24 mouse cellular contexts compared by ENCODE assay signal in the genomic region with DNA sequence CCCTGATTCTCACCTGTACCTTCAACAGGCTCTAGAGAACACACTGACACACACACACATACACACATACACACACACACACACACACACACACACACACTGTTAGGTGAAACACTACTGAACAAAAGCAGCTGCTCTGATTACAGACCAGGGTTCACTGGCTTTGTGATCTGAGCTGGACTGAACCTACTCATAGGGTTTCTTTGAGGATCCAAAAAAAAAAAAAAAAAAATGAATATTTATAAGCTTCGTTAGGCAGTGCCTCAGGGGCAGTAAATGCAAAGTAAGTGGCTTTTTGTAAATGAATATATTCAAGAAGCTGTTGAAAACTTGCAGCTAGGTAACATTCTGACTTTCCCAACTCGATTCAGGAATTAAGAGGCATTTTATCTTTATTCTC.
DNase-seq lines count a peak whose midpoint lies in the region; ATAC-seq and TF ChIP-seq lines count a peak whose summit lies in the region.
"Had no signal": no experiment of that assay in that cellular context is flagged by ENCODE, and none has a peak within 500 bp of the region (broad histone marks: within the 10 kb centered on the region; RNA-seq: fewer than 3 reads in every experiment).

No protein-coding gene starts in this region.

- H3K9ac ChIP-seq in forebrain, embryonic 14.5 days (ENCODE audit: low read length): no peak overlapping the region
- no peak overlapping the region for H3K9ac ChIP-seq in kidney, embryonic 14.5 days (ENCODE audit: low read depth, low read length)
- H3K9ac ChIP-seq: embryonic facial prominence, embryonic 13.5 days; hindbrain, embryonic 14.5 days; limb, embryonic 13.5 days; liver, embryonic 13.5 days; lung, embryonic 15.5 days had no signal

- H3K9me3 ChIP-seq in forebrain, embryonic 14.5 days (replicated peaks; ENCODE audit: control insufficient read depth, low read length): no peaks in the 10 kb centered on the region
- no peaks in the 10 kb centered on the region for H3K9me3 ChIP-seq in forebrain, embryonic 10.5 days
- no peaks in the 10 kb centered on the region for H3K9me3 ChIP-seq in kidney, embryonic 14.5 days (ENCODE audit: control insufficient read depth, low read length)
- no peaks in the 10 kb centered on the region for H3K9me3 ChIP-seq in heart, embryonic 10.5 days
- H3K9me3 ChIP-seq: embryonic facial prominence, embryonic 13.5 days; limb, embryonic 13.5 days; liver, embryonic 13.5 days; lung, embryonic 15.5 days had no signal

- no peak overlapping the region for H3K4me3 ChIP-seq in forebrain, embryonic 14.5 days (ENCODE audit: low read depth, low read length)
- H3K4me3 ChIP-seq in forebrain, embryonic 10.5 days: no peak overlapping the region
- H3K4me3 ChIP-seq in kidney, embryonic 14.5 days (ENCODE audit: low read length): no peak overlapping the region
- no peak overlapping the region for H3K4me3 ChIP-seq in heart, embryonic 10.5 days
- H3K4me3 ChIP-seq: embryonic facial prominence, embryonic 13.5 days; layer of hippocampus, adult 2 months; limb, embryonic 13.5 days; liver, embryonic 13.5 days; lung, embryonic 15.5 days had no signal

- H3K36me3 ChIP-seq in forebrain, embryonic 14.5 days (ENCODE audit: control insufficient read depth, insufficient read depth, low read length): no peaks in the 10 kb centered on the region
- no peaks in the 10 kb centered on the region for H3K36me3 ChIP-seq in forebrain, embryonic 10.5 days (replicated peaks)
- H3K36me3 ChIP-seq in kidney, embryonic 14.5 days (ENCODE audit: control insufficient read depth, insufficient read depth, low read length): no peaks in the 10 kb centered on the region
- H3K36me3 ChIP-seq in heart, embryonic 10.5 days: no peaks in the 10 kb centered on the region
- H3K36me3 ChIP-seq: embryonic facial prominence, embryonic 13.5 days; limb, embryonic 13.5 days; liver, embryonic 13.5 days; lung, embryonic 15.5 days had no signal

- TF ChIP-seq CTCF in brain, embryonic 14.5 days (IDR thresholded peaks at IDR 0.05; ENCODE audit: borderline replicate concordance, extremely low read depth, insufficient read depth, insufficient read length): no peak

- no peak overlapping the region for H3K27ac ChIP-seq in forebrain, embryonic 14.5 days (ENCODE audit: low read depth, low read length)
- no peak overlapping the region for H3K27ac ChIP-seq in forebrain, embryonic 10.5 days
- no peak overlapping the region for H3K27ac ChIP-seq in kidney, embryonic 14.5 days (ENCODE audit: low read depth, low read length)
- H3K27ac ChIP-seq in heart, embryonic 10.5 days: no peak overlapping the region
- H3K27ac ChIP-seq: embryonic facial prominence, embryonic 13.5 days; hindbrain, embryonic 14.5 days; layer of hippocampus, adult 2 months; limb, embryonic 13.5 days; liver, embryonic 13.5 days; lung, embryonic 15.5 days had no signal

- peak; percentile 63; the same call in 1 of the 2 replicates for ATAC-seq in forebrain, embryonic 14.5 days
- ATAC-seq in kidney, embryonic 14.5 days (ENCODE audit: low FRiP score, low TSS enrichment): 0 out of 2 replicates have a peak, but pooled peaks have one; percentile 32
- ATAC-seq: intestine, embryonic 16.5 days had no signal

- peaks cover 2% of the 10 kb centered on the region; the same call in 1 of the 2 replicates for H3K4me1 ChIP-seq in forebrain, embryonic 14.5 days (ENCODE audit: control insufficient read depth, insufficient read depth, low read length)
- peaks cover 11% of the 10 kb centered on the region; the same call in 1 of the 2 replicates for H3K4me1 ChIP-seq in forebrain, embryonic 10.5 days
- no peaks in the 10 kb centered on the region for H3K4me1 ChIP-seq in kidney, embryonic 14.5 days (ENCODE audit: control insufficient read depth, insufficient read depth, low read length)
- no peaks in the 10 kb centered on the region for H3K4me1 ChIP-seq in heart, embryonic 10.5 days
- H3K4me1 ChIP-seq: embryonic facial prominence, embryonic 13.5 days; limb, embryonic 13.5 days; liver, embryonic 13.5 days; lung, embryonic 15.5 days had no signal

- WGBS in forebrain, embryonic 14.5 days: 9% methylated on average over 2 of the region's 2 CpGs
- WGBS in forebrain, embryonic 10.5 days: 44% methylated on average over 2 of the region's 2 CpGs
- WGBS in kidney, embryonic 14.5 days: 52% methylated on average over 2 of the region's 2 CpGs
- 50% methylated on average over 2 of the region's 2 CpGs for WGBS in heart, embryonic 10.5 days

- DNase-seq in forebrain, embryonic 14.5 days (ENCODE audit: low spot score): peak; percentile 27
- no peak for DNase-seq in forebrain, embryonic 10.5 days (ENCODE audit: extremely low spot score, low spot score)
- peak; percentile 40 for DNase-seq in brain, embryonic 14.5 days (ENCODE audit: low read depth)
- peak; percentile 4 to 9 for DNase-seq in kidney, postnatal 36 days
- DNase-seq in adrenal gland, postnatal 4 days (ENCODE audit: low spot score in 2 of 2): no peak
- DNase-seq in heart, embryonic 10.5 days (ENCODE audit: low spot score): no peak
- no peak for DNase-seq in heart, adult 18-20 months
- DNase-seq: adrenal gland, postnatal 14 days; cerebellum, adult 11-12 months; cerebellum, postnatal 25 days; gastrocnemius, postnatal 25 days; heart, postnatal 10 days; layer of hippocampus, postnatal 36 days; liver, embryonic 13.5 days; lung, postnatal 4 days; right cerebral cortex, postnatal 14 days; thymus, adult 18-20 months had no signal

- TF ChIP-seq POLR2A in brain, embryonic 14.5 days (IDR thresholded peaks at IDR 0.05; ENCODE audit: borderline replicate concordance, extremely low read depth, insufficient read depth, insufficient read length, poor library complexity, severe bottlenecking): no peak

- no peak overlapping the region for H3K4me2 ChIP-seq in forebrain, embryonic 14.5 days (ENCODE audit: low read length)
- no peak overlapping the region for H3K4me2 ChIP-seq in kidney, embryonic 14.5 days (replicated peaks; ENCODE audit: low read depth, low read length)
- H3K4me2 ChIP-seq: embryonic facial prominence, embryonic 13.5 days; hindbrain, embryonic 14.5 days; limb, embryonic 13.5 days; liver, embryonic 13.5 days; lung, embryonic 15.5 days had no signal

- H3K27me3 ChIP-seq in forebrain, embryonic 14.5 days (replicated peaks; ENCODE audit: control insufficient read depth, insufficient read depth, low read length): no peaks in the 10 kb centered on the region
- H3K27me3 ChIP-seq in forebrain, embryonic 10.5 days (ENCODE audit: poor library complexity, severe bottlenecking): no peaks in the 10 kb centered on the region
- H3K27me3 ChIP-seq in kidney, embryonic 14.5 days (ENCODE audit: control insufficient read depth, insufficient read depth, low read length): no peaks in the 10 kb centered on the region
- H3K27me3 ChIP-seq in heart, embryonic 10.5 days (ENCODE audit: insufficient read depth, poor library complexity, severe bottlenecking): no peaks in the 10 kb centered on the region
- H3K27me3 ChIP-seq: embryonic facial prominence, embryonic 13.5 days; limb, embryonic 13.5 days; liver, embryonic 13.5 days; lung, embryonic 15.5 days had no signal

Comparison
In these comparisons a context has a peak if more than half of its experiments do, and no peak if none do; other contexts are left out.
1. DNase-seq: peak in forebrain, embryonic 14.5 days (single experiment), brain, embryonic 14.5 days (single experiment) and kidney, postnatal 36 days (2 of 2); none in forebrain, embryonic 10.5 days (single experiment), adrenal gland, postnatal 4 days (0 of 2), heart, embryonic 10.5 days (single experiment) and heart, adult 18-20 months (0 of 2).